Mouse (Mus musculus) heart, embryonic 11.5 days (tissue): ENCODE measurements around the gene Ripply3. TPM values are rescaled to one million over a fixed set of nuclear protein-coding genes. Genes with fewer than 3 reads are reported as not detected.

Source experiments
- ATAC-seq: fragments of 200-750 bp; cut with Nextera tagmentation; replicated peaks from 2 replicates; pipeline ENCODE4 v1.8.0; 2017; ENCODE audit warnings: moderate library complexity; ENCODE audit not compliant: insufficient number of reproducible peaks, low FRiP score, low TSS enrichment
- H3K27ac ChIP-seq: fragments of 300-500 bp; sonication (generic); 2 replicates; pipeline ENCODE4 v1.5.1; 2014; ENCODE audit warnings: mild to moderate bottlenecking, low read depth, low read length
- H3K27me3 ChIP-seq: fragments of 300-500 bp; sonication (generic); 2 replicates; pipeline ENCODE4 v1.6.1; 2014; ENCODE audit warnings: mild to moderate bottlenecking, low read length, mixed read lengths; ENCODE audit not compliant: control insufficient read depth, insufficient read depth
- H3K36me3 ChIP-seq: fragments of 300-500 bp; sonication (generic); 2 replicates; pipeline ENCODE4 v1.6.1; 2014; ENCODE audit warnings: mild to moderate bottlenecking, low read length, moderate library complexity, mixed read lengths; ENCODE audit not compliant: control insufficient read depth, insufficient read depth
- H3K4me1 ChIP-seq: fragments of 300-500 bp; sonication (generic); 2 replicates; pipeline ENCODE4 v1.6.1; 2014; ENCODE audit warnings: low read length; ENCODE audit not compliant: control insufficient read depth, insufficient read depth
- H3K4me2 ChIP-seq: fragments of 300-500 bp; sonication (generic); 2 replicates; pipeline ENCODE4 v1.6.1; 2014; ENCODE audit warnings: mild to moderate bottlenecking, moderate library complexity
- H3K4me3 ChIP-seq: fragments of 300-500 bp; sonication (generic); 2 replicates; pipeline ENCODE4 v1.5.1; 2014; ENCODE audit warnings: low read depth, low read length
- H3K9ac ChIP-seq: fragments of 300-500 bp; sonication (generic); 2 replicates; pipeline ENCODE4 v1.6.1; 2014; ENCODE audit warnings: mild to moderate bottlenecking, low read depth, low read length, moderate library complexity
- H3K9me3 ChIP-seq: fragments of 300-500 bp; sonication (generic); replicated peaks from 2 replicates; pipeline ENCODE4 v1.6.1; 2016; ENCODE audit warnings: low read length; ENCODE audit not compliant: control insufficient read depth
- WGBS: fragments of 180-500 bp; shearing (Covaris S2); extraction: QIAGEN DNeasy Blood & Tissue Kit; methylation state at CpG from one replicate; pipeline ENCODE4 v1.1.7; 2014; ENCODE audit not compliant: insufficient replicate concordance; 5-methylcytosine and 5-hydroxymethylcytosine counted together
- polyA plus RNA-seq: library from polyadenylated mRNA; unstranded; fragments of >200 nt; fragmentation: Nextera tagmentation; extraction: Ambion mirVana; gene quantifications from 2 replicates; pipeline ENCODE4 v1.2.1, GENCODE M21; 2014

Gene Ripply3
- 4.9 and 6.0 TPM in 2 replicates for polyA plus RNA-seq

DNA sequence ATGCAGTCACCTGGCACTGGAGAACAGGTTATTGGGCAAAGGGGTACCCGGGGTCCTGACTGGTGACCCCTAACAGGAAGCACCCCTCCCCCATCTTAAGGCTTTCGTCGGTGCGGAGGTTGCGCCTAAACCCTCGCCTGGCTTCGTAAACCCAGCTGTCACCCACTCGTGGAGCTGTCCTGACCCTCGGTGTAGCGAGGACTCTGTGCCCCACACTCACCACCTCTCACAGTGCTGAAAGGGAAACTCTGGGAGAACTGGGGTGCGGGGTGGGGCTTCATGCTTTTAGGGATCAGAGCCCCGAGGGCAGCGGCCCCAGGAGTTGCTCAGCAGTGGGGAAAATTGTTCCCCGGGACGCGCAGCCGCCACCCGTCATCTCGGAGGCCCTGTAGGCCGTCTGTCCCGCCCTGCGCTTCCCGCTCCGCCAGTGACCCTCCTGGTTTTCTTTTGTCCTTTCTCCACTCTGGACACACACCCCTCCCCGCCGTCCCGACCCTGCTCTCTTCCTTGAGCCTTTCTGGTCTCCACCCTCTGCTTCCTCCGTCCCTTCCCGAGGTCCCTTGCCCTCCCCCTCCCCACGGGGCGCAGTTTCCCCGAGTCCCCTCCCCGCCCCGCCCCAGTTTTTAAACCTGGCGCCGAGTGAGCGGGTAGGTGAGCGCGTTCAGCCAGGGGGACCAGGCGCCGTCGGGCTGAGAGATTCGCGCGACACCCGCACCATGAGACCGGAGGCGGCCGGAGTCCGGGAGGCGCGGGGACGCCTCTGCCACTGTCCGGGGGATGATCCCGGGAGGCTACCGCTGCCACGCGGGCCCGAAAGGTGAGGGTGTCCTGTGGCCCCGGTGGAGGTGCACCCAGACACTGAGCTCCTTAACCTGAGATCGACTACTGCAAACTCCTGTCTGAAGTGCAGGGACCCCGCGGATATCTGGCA lies at the start of gene Ripply3:
Ripply3 (plus strand) TSS at position 640 of the 931 bp plus-strand sequence.
- Histone ChIP-seq H3K9ac (peak within 1 kb of the TSS; percentile 72), H3K27ac (no peak within 1 kb of the TSS; the same call in 1 of the 2 replicates), H3K4me2 (peak within 1 kb of the TSS; percentile 94), H3K36me3 (no peaks in the 10 kb centered on the region), H3K4me1 (no peaks in the 10 kb centered on the region; the same call in 1 of the 2 replicates), H3K4me3 (peak within 1 kb of the TSS; percentile 57), H3K27me3 (peaks cover 13% of the 10 kb centered on the region), H3K9me3 (no peaks in the 10 kb centered on the region)
- WGBS, result 1% methylated on average over 63 of the region's 63 CpGs
- peak; percentile 65 for ATAC-seq

GRCm38 (mm10) chr16:94283972-94284371 lies 44.2 kb upstream of the Ripply3 start:
- Histone ChIP-seq H3K4me1 (no peaks in the 10 kb centered on the region), H3K4me2 (no peak overlapping the region), H3K9me3 (no peaks in the 10 kb centered on the region; the same call in 1 of the 2 replicates), H3K4me3 (no peak overlapping the region), H3K27me3 (no peaks in the 10 kb centered on the region), H3K9ac (no peak overlapping the region), H3K27ac (no peak overlapping the region), H3K36me3 (peaks cover 4% of the 10 kb centered on the region; the same call in 1 of the 2 replicates)
- 88% methylated on average over 3 of the region's 3 CpGs for WGBS
- ATAC-seq, result no peak

DNA sequence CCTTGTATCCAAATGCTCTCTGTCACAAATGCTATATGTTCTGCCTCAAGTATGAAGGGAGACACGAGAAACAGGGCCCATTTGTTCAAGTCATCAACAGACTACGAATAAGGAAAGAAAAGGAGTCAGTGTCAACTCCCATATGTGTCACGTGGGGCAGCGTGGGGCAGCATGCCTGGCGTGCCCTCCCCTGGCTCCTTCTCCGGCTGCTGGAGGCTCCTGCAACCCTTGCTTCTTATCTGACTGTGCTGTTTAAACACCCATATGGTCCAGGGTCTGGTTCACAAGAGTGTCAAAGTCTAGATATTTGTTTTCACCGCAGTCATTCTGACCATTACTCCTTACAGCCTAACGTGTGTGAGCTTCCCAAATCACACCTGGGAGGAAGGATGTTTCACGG lies 40.4 kb upstream of the Ripply3 start:
- Histone ChIP-seq H3K9me3 (no peaks in the 10 kb centered on the region), H3K4me3 (no peak overlapping the region), H3K27me3 (no peaks in the 10 kb centered on the region), H3K36me3 (no peaks in the 10 kb centered on the region), H3K4me2 (no peak overlapping the region), H3K4me1 (0 out of 2 replicates have a peak, but pooled peaks cover 2% of the 10 kb centered on the region), H3K27ac (no peak overlapping the region), H3K9ac (no peak overlapping the region)
- ATAC-seq, result no peak
- WGBS, result 75% methylated on average over 9 of the region's 9 CpGs

GRCm38 (mm10) chr16:94289138-94290072 lies 38.8 kb upstream of the Ripply3 start:
- Histone ChIP-seq H3K27ac (no peak overlapping the region), H3K36me3 (no peaks in the 10 kb centered on the region)
- 0 out of 2 replicates have a peak, but pooled peaks have one; percentile 28 for ATAC-seq

DNA sequence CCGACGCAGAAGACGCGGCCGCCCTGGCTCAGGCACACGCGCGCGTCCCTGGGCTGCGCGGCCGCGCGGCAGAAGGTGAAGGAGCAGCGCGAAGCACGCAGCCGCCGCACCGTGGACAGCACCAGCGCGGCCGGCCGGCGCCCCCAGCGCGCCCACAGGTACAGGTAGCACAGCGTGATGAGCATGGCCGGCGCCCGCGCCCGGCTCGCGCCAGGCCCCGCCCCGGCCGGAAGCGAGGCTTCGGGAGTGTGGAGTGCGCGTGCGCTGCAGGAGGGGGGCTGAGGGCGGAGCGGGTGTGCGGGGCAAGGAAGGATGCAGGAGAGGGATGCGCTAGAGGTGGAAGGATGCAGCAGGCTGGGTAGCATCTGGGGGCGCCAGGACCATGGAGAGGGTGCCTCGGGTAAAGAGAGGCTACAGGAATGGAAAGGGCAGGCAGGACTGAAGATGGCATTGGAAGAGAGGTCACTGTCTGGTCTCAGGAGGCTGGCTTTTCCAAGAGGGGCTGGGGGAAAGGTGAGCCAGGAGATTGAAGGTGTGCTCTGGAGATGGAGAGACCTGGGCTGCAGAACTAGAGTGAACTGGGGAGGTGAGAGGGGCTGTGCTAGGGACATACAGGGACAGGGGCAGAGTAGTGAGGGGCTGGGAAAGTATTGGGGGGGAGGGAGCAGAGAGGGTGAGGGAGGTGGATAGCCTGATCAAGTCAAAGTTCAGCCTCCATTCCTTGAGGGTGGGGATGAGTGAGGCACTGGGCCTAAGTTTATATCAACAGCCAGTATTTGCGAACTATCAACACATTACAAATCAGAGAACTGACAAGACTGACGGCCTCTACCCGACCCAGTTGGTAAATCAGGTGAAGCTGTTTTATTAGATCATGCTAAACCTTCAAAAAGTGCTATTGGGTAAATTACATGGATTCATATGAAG lies 37.9 kb upstream of the Ripply3 start:
- Histone ChIP-seq H3K4me1 (0 out of 2 replicates have a peak, but pooled peaks cover 2% of the 10 kb centered on the region), H3K4me3 (peak overlapping the region; percentile 88), H3K36me3 (no peaks in the 10 kb centered on the region), H3K27ac (no peak overlapping the region), H3K4me2 (peak overlapping the region; percentile 94), H3K27me3 (no peaks in the 10 kb centered on the region), H3K9me3 (no peaks in the 10 kb centered on the region), H3K9ac (peak overlapping the region; percentile 78)
- 5% methylated on average over 52 of the region's 52 CpGs for WGBS
- ATAC-seq, result peak; percentile 90

More at GRCm38 (mm10) chr16:94289138-94290072, 38.8 kb upstream of the Ripply3 start:
- 14% methylated on average over 39 of the region's 39 CpGs for WGBS
- Histone ChIP-seq H3K4me1 (0 out of 2 replicates have a peak, but pooled peaks cover 2% of the 10 kb centered on the region), H3K27me3 (no peaks in the 10 kb centered on the region), H3K4me2 (peak overlapping the region; percentile 94), H3K4me3 (peak overlapping the region; percentile 88), H3K9me3 (no peaks in the 10 kb centered on the region), H3K9ac (peak overlapping the region; percentile 78)

GRCm38 (mm10) chr16:94291141-94291540 lies 37.1 kb upstream of the Ripply3 start:
- Histone ChIP-seq H3K4me1 (0 out of 2 replicates have a peak, but pooled peaks cover 2% of the 10 kb centered on the region), H3K9ac (no peak overlapping the region), H3K27me3 (no peaks in the 10 kb centered on the region), H3K36me3 (no peaks in the 10 kb centered on the region), H3K4me2 (no peak overlapping the region), H3K27ac (no peak overlapping the region), H3K4me3 (no peak overlapping the region), H3K9me3 (no peaks in the 10 kb centered on the region)
- 75% methylated on average over 4 of the region's 4 CpGs for WGBS
- ATAC-seq, result no peak

DNA sequence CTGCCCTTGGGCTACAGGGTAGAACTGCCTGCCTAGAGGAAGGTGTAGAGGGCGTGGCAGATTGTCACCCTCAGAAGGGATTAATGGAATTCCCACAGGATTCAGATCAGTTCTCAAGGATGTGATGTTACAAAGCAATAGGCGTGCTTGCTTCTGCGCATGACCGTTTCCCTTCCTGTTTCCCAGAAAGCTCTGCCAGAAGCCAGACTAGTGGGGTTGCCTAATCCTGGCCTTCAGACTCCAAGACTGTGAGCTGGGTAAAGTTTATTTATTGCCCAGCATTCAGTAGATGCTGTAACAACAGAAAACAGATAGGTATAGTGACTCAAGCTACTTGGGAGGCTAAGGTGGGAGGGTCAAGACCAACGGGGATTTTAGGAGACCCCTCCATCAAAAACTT lies 30.1 kb upstream of the Ripply3 start:
- Histone ChIP-seq H3K4me2 (no peak overlapping the region), H3K4me3 (no peak overlapping the region), H3K9me3 (no peaks in the 10 kb centered on the region), H3K27me3 (no peaks in the 10 kb centered on the region; the same call in 1 of the 2 replicates), H3K4me1 (peaks cover 4% of the 10 kb centered on the region; the same call in 1 of the 2 replicates), H3K36me3 (no peaks in the 10 kb centered on the region), H3K27ac (no peak overlapping the region), H3K9ac (no peak overlapping the region)
- no peak for ATAC-seq
- WGBS, result 81% methylated on average over 5 of the region's 5 CpGs
